Comparison of ENCODE assay signal across 17 mouse cellular contexts in genomic region chr9:72675745-72676200, GRCm38 (mm10).
"Had no signal": no experiment of that assay in that cellular context is flagged by ENCODE, and none has a peak within 500 bp of the region (broad histone marks: within the 10 kb centered on the region; RNA-seq: fewer than 3 reads in every experiment).

No protein-coding gene starts in this region.

- H3K27ac ChIP-seq: limb, embryonic 12.5 days; liver, embryonic 14.5 days; macrophage; midbrain, embryonic 12.5 days; stomach, postnatal 0 days had no signal

- H3K9ac ChIP-seq: limb, embryonic 12.5 days; liver, embryonic 14.5 days; midbrain, embryonic 12.5 days had no signal

- DNase-seq: kidney, adult 18-20 months; kidney, postnatal 10 days; kidney, postnatal 4 days; liver; lung, adult 2 months; right cerebral cortex, postnatal 25 days; thymus, adult 2 months; thymus, postnatal 25 days had no signal

- H3K4me2 ChIP-seq: limb, embryonic 12.5 days; midbrain, embryonic 12.5 days had no signal

- H3K4me1 ChIP-seq: limb, embryonic 12.5 days; midbrain, embryonic 12.5 days had no signal

- H3K27me3 ChIP-seq: limb, embryonic 12.5 days; megakaryocyte, embryonic 14.5 days; midbrain, embryonic 12.5 days had no signal

- H3K4me3 ChIP-seq: layer of hippocampus, adult 2 months; limb, embryonic 12.5 days; megakaryocyte, embryonic 14.5 days; midbrain, embryonic 12.5 days had no signal

- ATAC-seq: lung, postnatal 0 days; midbrain, embryonic 16.5 days had no signal

- H3K9me3 ChIP-seq: limb, embryonic 12.5 days; megakaryocyte, embryonic 14.5 days; midbrain, embryonic 12.5 days had no signal
